Mouse (Mus musculus) embryonic fibroblast, embryonic 13.5 days (primary cell): Measurements from ENCODE around the gene Picalm.

Experiments used
- CTCF ChIP-seq: IDR thresholded peaks from 2 replicates; pipeline ENCODE4 v1.5.1; 2011; ENCODE audit warnings: mild to moderate bottlenecking, control low read depth, low read length, moderate library complexity, borderline replicate concordance; ENCODE audit not compliant: insufficient read depth
- POLR2A ChIP-seq: IDR thresholded peaks from 2 replicates; pipeline ENCODE4 v1.6.1; 2011; ENCODE audit warnings: low read depth, mild to moderate bottlenecking, control low read depth, low read length, moderate library complexity

DNA sequence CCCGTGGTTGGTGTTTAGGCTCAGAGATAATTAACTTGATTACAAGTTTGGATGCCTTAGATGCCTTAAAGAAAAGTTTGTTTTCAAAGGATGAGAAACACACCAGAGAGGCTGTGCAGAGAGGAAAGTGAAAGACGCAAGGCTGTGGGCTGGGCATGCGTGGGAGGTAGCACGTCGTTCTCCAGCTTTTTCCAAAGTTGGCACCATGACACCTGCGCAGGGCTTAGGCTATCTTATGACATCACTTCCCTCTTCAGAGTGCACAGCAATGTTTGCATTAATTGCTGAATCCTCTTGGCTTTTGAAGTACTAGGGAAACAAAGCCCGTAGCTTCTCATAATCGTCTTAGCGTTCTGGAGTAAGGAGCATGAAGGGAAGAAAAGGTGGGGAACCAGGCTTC, 101.4 kb downstream of the Picalm start:
- no peak for TF ChIP-seq CTCF
- TF ChIP-seq POLR2A = no peak
